ENCODE assay signal across 11 mouse cellular contexts in genomic region chr5:121189182-121189581, GRCm38 (mm10). TPM values are rescaled to one million over a fixed set of nuclear protein-coding genes. Genes with fewer than 3 reads are reported as not detected.
DNase-seq lines count a peak whose midpoint lies in the region; ATAC-seq and TF ChIP-seq lines count a peak whose summit lies in the region.
"Had no signal": no experiment of that assay in that cellular context is flagged by ENCODE, and none has a peak within 500 bp of the region (broad histone marks: within the 10 kb centered on the region; RNA-seq: fewer than 3 reads in every experiment).

No protein-coding gene starts in this region.

- peak overlapping the region; percentile 13; the same call in 1 of the 2 replicates for H3K4me3 ChIP-seq in hindbrain, embryonic 10.5 days
- H3K4me3 ChIP-seq in hindbrain, embryonic 11.5 days (ENCODE audit: low read depth, low read length): no peak overlapping the region
- H3K4me3 ChIP-seq in intestine, postnatal 0 days (ENCODE audit: low read depth, low read length): no peak overlapping the region

- H3K36me3 ChIP-seq in hindbrain, embryonic 10.5 days: peaks cover 5% of the 10 kb centered on the region; the same call in 1 of the 2 replicates
- H3K36me3 ChIP-seq in hindbrain, embryonic 11.5 days (ENCODE audit: control insufficient read depth, insufficient read depth, low read length): no peaks in the 10 kb centered on the region
- H3K36me3 ChIP-seq in intestine, postnatal 0 days (ENCODE audit: control insufficient read depth, insufficient read depth): no peaks in the 10 kb centered on the region
- H3K36me3 ChIP-seq: embryonic facial prominence, embryonic 15.5 days; kidney, embryonic 15.5 days had no signal

- no peak for DNase-seq in hindbrain, embryonic 10.5 days (ENCODE audit: low spot score)
- no peak for DNase-seq in hindbrain, embryonic 11.5 days (ENCODE audit: low spot score)
- peak; percentile 13 to 22 for DNase-seq in urinary bladder, postnatal 36 days (ENCODE audit: low spot score in 2 of 2)
- DNase-seq in urinary bladder, adult 18-20 months (ENCODE audit: low spot score in 2 of 2): no peak
- peak; percentile 60 for DNase-seq in yolk sac, embryonic 10.5 days (ENCODE audit: low spot score)
- DNase-seq in gastrocnemius, adult 18-20 months (ENCODE audit: low spot score): no peak
- DNase-seq in c-Kit-positive CD71-positive TER-119-positive erythroid progenitor cells, embryonic 14.5 days (ENCODE audit: low spot score): no peak
- DNase-seq: thymus, postnatal 14 days had no signal

- 83% methylated on average over 9 of the region's 9 CpGs for WGBS in hindbrain, embryonic 10.5 days
- 82% methylated on average over 9 of the region's 9 CpGs for WGBS in hindbrain, embryonic 11.5 days
- WGBS in intestine, postnatal 0 days: 33% methylated on average over 9 of the region's 9 CpGs

- H3K27me3 ChIP-seq in hindbrain, embryonic 10.5 days (ENCODE audit: insufficient read depth, poor library complexity, severe bottlenecking): no peaks in the 10 kb centered on the region
- no peaks in the 10 kb centered on the region for H3K27me3 ChIP-seq in hindbrain, embryonic 11.5 days (ENCODE audit: control insufficient read depth, insufficient read depth, low read length)
- no peaks in the 10 kb centered on the region for H3K27me3 ChIP-seq in intestine, postnatal 0 days (replicated peaks; ENCODE audit: control insufficient read depth, insufficient read depth, low read length)
- H3K27me3 ChIP-seq: embryonic facial prominence, embryonic 15.5 days; kidney, embryonic 15.5 days had no signal

- TF ChIP-seq CTCF in intestine, postnatal 0 days (IDR thresholded peaks at IDR 0.05; ENCODE audit: low read depth): no peak

- H3K4me1 ChIP-seq in hindbrain, embryonic 10.5 days (replicated peaks): peaks cover 57% of the 10 kb centered on the region
- peaks cover 11% of the 10 kb centered on the region for H3K4me1 ChIP-seq in hindbrain, embryonic 11.5 days (replicated peaks; ENCODE audit: control insufficient read depth, insufficient read depth, low read length)
- peaks cover 11% of the 10 kb centered on the region for H3K4me1 ChIP-seq in intestine, postnatal 0 days (replicated peaks; ENCODE audit: control insufficient read depth, insufficient read depth, low read length)

- H3K9ac ChIP-seq in hindbrain, embryonic 11.5 days (ENCODE audit: low read depth, low read length): no peak overlapping the region
- no peak overlapping the region for H3K9ac ChIP-seq in intestine, postnatal 0 days (ENCODE audit: low read depth, low read length)
- H3K9ac ChIP-seq: embryonic facial prominence, embryonic 15.5 days; kidney, embryonic 15.5 days had no signal

- no peak overlapping the region for H3K4me2 ChIP-seq in hindbrain, embryonic 11.5 days (replicated peaks; ENCODE audit: low read depth, low read length)
- H3K4me2 ChIP-seq in intestine, postnatal 0 days (replicated peaks; ENCODE audit: low read depth): no peak overlapping the region
- H3K4me2 ChIP-seq: embryonic facial prominence, embryonic 15.5 days had no signal

- no peak overlapping the region for H3K27ac ChIP-seq in hindbrain, embryonic 10.5 days
- H3K27ac ChIP-seq in hindbrain, embryonic 11.5 days (ENCODE audit: low read depth, low read length): no peak overlapping the region
- no peak overlapping the region for H3K27ac ChIP-seq in intestine, postnatal 0 days (ENCODE audit: low read depth, low read length)
- H3K27ac ChIP-seq: embryonic facial prominence, embryonic 15.5 days; kidney, embryonic 15.5 days had no signal

- H3K9me3 ChIP-seq in hindbrain, embryonic 10.5 days: no peaks in the 10 kb centered on the region
- H3K9me3 ChIP-seq in hindbrain, embryonic 11.5 days (ENCODE audit: control insufficient read depth, low read length): no peaks in the 10 kb centered on the region
- no peaks in the 10 kb centered on the region for H3K9me3 ChIP-seq in intestine, postnatal 0 days (ENCODE audit: control insufficient read depth)
- H3K9me3 ChIP-seq: embryonic facial prominence, embryonic 15.5 days; kidney, embryonic 15.5 days had no signal

- no peak for ATAC-seq in hindbrain, embryonic 11.5 days (ENCODE audit: low FRiP score)
- peak; percentile 61 for ATAC-seq in intestine, postnatal 0 days

RNA-seq across cellular contexts. Expression of gene Ptpn11, which starts 2.0 kb away (rescaled TPM):
- 20.4 and 23.1 TPM in 2 replicates for polyA plus RNA-seq in hindbrain, embryonic 10.5 days (2016; fragmentation: Nextera tagmentation; extraction: Ambion mirVana)
- 25.0 and 32.4 TPM in 2 replicates for polyA plus RNA-seq in hindbrain, embryonic 11.5 days (2014; fragmentation: Nextera tagmentation; extraction: Ambion mirVana)
- 14.0 and 15.6 TPM in 2 replicates for polyA plus RNA-seq in intestine, postnatal 0 days (2015; fragmentation: Nextera tagmentation; extraction: Ambion mirVana)
- total RNA-seq in gastrocnemius, adult 18-20 months (2021): 10 to 100 TPM; 58.2 to 78.2 TPM

RNA-seq across cellular contexts. Expression of gene Rpl6, which starts 15.1 kb away (rescaled TPM):
- polyA plus RNA-seq in hindbrain, embryonic 10.5 days (2016; fragmentation: Nextera tagmentation; extraction: Ambion mirVana): 553 and 627 TPM in 2 replicates
- 619 and 657 TPM in 2 replicates for polyA plus RNA-seq in hindbrain, embryonic 11.5 days (2014; fragmentation: Nextera tagmentation; extraction: Ambion mirVana)
- 359 and 402 TPM in 2 replicates for polyA plus RNA-seq in intestine, postnatal 0 days (2015; fragmentation: Nextera tagmentation; extraction: Ambion mirVana)
- 100 to 1,000 TPM; 465 to 471 TPM for total RNA-seq in gastrocnemius, adult 18-20 months (2021)

RNA-seq across cellular contexts. Expression of gene Hectd4, which starts 30.8 kb away (rescaled TPM):
- polyA plus RNA-seq in hindbrain, embryonic 10.5 days (2016; fragmentation: Nextera tagmentation; extraction: Ambion mirVana): 5.4 and 6.6 TPM in 2 replicates
- polyA plus RNA-seq in hindbrain, embryonic 11.5 days (2014; fragmentation: Nextera tagmentation; extraction: Ambion mirVana): 11.6 and 15.5 TPM in 2 replicates
- polyA plus RNA-seq in intestine, postnatal 0 days (2015; fragmentation: Nextera tagmentation; extraction: Ambion mirVana): 2.1 and 2.2 TPM in 2 replicates
- 10 to 100 TPM; 11.3 to 11.8 TPM for total RNA-seq in gastrocnemius, adult 18-20 months (2021)

Comparison
In these comparisons a context has a peak if more than half of its experiments do, and no peak if none do; other contexts are left out.
1. DNase-seq: peak in urinary bladder, postnatal 36 days (2 of 2) and yolk sac, embryonic 10.5 days (single experiment); none in hindbrain, embryonic 10.5 days (single experiment), hindbrain, embryonic 11.5 days (single experiment), urinary bladder, adult 18-20 months (0 of 2), gastrocnemius, adult 18-20 months (single experiment) and c-Kit-positive CD71-positive TER-119-positive erythroid progenitor cells, embryonic 14.5 days (single experiment).